Mouse (Mus musculus) cortical plate, adult 2 months (tissue): ENCODE measurements at regions not wholly inside any gene's neighbourhood (a gene's known extent, or its start where the extent isn't known, plus 50 kb on each side); places are given as distances from the start of the nearest gene placed in this dataset.

Experiments
- CTCF ChIP-seq: fragments of 200-500 bp; IDR thresholded peaks from 2 replicates; pipeline ENCODE4 v1.5.1; 2011; ENCODE audit warnings: mild to moderate bottlenecking, control low read depth, low read length; ENCODE audit not compliant: insufficient read depth; ENCODE audit errors: extremely low read depth
- POLR2A ChIP-seq: fragments of 200-500 bp; IDR thresholded peaks from 2 replicates; pipeline ENCODE4 v1.6.1; 2011; ENCODE audit warnings: mild to moderate bottlenecking, low read length, control low read depth; ENCODE audit not compliant: insufficient read depth; ENCODE audit errors: extremely low read depth

GRCm38 (mm10) chr12:106446876-106447532, 437.0 kb downstream of the Vrk1 start:
- TF ChIP-seq POLR2A (no peak), CTCF (no peak)
